Mouse (Mus musculus) thymus, postnatal 10 days (tissue): ENCODE results near the gene Gpbar1.
"Not testable (repeated sequence)": the region's sequence is repeated elsewhere in the genome, so short reads cannot be mapped to it uniquely, and the experiment has no call there.

Experiments used
- DNase-seq, 2 experiments: peaks; one replicate each; pipeline ENCODE4 v3.0.0; 2021; ENCODE audit warnings: low spot score in 2 of 2

The Gpbar1 gene

DNA sequence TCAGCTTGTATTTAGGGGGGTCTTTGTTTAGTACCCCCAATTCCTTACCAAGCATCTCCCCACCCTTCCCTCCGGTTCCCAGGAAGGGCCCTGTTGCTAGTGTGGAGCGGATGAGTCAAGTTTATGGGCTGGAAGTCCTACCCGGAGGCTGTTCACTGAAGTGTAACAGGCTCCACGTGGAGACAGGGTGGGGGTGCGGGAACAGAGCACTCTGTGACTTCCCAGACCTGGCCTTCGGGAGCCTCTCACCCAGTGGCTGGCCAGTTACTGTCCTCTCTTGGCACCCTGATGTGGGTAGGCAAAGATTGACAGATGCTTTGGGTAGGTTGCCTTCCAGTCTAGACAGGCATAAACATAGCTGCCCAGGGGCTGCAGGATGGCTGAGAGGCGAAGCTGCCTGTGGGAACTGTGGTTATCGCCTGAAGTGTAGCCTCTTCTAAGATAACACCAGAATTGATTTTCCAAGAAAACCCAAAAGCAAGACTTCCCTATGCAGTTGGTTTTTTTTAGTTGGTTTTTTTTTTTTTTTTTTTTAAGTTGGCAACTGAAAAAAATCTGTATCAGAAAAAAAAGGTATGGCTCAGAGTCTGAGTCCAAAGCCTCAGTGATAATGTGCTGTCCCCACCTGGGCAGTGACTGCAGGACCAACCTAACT is 340 bp upstream of the Gpbar1 start:
- DNase-seq = no peak

DNA sequence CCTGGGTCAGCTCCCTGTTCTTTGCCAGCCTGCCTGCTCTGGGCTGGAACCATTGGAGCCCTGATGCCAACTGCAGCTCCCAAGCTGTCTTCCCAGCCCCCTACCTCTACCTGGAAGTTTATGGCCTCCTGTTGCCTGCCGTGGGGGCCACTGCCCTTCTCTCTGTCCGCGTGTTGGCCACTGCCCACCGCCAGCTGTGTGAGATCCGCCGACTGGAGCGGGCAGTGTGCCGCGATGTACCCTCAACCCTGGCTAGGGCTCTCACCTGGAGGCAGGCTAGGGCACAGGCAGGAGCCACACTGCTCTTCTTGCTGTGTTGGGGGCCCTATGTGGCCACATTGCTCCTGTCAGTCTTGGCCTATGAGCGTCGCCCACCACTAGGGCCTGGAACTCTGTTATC is 638 bp downstream of the Gpbar1 start:
- no peak for DNase-seq

DNA sequence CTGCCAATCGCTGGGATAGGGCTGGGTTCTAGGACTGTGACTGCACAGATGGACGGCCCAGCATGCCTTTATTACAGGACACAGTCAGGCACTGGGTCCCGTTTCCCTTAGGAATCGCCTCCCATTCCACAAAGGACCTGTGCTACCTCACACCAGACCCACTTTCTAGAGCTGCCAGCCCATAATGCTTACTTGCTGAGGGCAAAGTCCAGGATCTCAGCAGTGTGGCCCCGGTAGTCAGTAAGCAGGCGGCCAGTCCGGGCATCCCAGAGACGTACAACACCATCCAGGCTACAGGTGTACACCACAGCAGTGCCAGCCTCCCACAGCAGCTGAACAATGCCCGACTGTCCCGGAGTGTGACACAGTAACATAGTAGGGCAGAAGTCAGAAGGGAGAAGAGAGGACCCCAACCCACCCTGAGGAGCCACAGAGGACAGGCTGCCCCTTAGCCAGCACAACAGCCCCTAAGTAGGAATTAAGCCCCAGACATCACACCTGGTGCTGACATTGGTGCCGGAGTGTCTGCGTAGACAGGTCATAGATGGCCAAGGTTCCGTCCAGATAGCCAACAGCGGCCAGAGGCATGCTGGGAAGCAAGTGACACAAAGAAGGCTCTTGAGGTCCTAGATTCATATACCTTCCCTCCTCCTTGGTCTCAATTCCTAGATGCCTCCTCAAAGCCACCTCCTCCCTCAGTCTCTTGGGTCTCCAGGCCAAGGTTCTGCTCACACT is 2.4 kb downstream of the Gpbar1 start:
- DNase-seq = no peak

DNA sequence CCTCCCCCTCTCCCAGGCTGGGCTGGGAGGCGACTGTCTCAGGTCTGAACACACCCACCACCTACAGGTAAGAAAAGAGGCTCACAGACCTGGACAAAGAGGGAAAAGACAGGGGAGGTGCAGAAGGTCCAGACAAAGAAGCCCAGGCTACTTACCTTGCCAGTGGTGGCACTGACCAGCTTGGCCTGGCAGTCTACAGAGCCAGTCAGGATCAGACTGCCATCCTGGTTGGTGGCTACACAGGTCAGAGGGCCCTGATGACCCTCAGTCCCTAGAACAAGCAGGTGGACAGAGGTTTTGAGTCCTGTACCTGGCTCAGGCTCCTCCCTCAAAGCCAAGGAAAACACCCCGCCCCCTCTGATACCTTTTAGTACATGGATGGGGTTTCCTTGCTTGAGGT is 3.0 kb downstream of the Gpbar1 start:
- DNase-seq = no peak

DNA sequence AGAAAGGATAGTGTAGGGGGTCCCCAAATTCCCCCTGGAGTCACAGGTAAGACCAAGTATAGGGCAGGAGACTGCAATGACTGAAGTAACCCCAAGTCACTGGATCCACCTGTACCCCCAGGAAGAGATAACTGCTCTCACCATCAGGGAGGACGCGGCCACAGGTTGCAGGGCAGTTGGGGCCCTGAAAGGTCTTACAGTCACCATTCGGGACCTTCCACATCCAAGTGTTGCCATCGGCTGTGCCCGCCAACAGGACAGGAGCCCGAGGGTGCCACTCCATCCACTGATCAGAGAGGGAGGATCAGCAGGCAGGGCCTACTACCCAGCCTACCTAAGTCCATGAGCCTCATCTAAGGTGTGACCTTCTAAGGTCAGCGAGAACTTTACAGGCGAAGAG is 3.5 kb downstream of the Gpbar1 start:
- no peak for DNase-seq

DNA sequence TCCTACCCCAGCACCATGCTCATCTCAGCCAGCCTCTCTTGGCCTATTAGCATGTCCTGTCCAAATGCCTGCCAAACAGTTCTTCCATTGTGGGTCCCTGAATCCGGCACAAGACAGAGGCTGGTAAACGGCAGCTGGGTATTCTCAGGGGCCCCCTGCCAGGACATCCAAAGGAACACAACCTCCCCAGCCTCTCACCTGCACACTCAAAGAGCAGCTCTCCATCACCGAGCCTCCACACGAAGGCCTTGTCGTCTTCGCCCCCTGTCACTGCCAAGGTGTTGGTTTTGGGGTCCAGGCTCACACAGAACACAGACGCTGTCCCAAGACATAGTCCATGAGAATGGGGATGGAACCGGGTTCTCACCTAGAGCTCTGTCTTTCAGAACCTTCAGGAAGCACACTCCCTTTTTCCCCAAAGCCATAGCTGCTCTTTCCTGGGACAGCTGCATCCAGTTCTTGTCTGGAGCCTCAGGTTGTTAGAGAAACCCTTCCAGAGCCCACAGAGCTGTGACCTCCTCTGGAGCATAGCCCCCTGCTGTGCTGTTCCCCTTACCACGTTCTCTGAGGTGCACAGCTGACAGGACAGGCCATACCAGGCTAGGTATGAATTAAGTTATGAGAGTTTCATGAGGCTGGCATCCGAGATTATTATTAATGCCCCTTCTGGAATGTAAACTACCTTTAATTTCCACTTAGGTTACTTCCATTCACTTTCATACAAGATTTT is 4.7 kb downstream of the Gpbar1 start:
- DNase-seq = no peak

DNA sequence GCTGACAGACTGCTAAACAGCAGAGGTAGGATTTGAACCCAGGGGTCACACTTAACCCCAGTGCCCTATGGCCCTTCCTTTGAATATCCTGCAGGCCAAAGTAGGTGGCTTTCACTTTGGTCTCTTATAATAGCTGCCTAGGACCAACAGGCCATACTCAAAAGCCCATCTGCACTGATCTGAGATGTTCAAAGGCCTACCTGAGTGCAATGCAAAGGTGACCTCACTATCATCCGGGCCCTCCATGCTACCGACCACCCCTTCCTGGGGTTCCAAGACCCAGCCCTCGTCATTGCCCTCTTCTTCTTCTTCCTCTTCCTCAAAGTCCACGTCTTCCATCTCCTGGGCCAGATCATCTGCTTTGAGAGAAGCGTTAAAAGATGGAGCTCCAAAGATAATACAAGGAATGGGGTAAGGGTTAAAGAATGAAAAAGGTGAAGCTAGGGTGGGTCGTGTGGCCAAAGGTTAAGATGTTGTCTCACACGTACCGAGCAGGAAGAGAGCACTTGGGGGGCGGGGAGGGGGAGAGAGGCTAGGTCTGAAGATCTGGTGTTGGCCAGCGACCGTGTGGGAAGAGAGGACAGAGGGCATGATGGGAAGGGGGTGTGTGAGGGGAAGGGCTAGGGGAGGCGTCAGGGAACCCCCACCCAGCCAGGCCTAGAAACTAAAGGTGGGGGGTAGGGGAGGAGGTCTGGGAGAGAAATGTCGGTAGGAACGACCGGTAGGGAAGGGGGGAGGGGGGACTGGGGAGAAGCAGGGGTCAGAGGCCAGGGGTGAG is 5.5 kb downstream of the Gpbar1 start:
- peak; percentile 38 to 65 for DNase-seq

DNA sequence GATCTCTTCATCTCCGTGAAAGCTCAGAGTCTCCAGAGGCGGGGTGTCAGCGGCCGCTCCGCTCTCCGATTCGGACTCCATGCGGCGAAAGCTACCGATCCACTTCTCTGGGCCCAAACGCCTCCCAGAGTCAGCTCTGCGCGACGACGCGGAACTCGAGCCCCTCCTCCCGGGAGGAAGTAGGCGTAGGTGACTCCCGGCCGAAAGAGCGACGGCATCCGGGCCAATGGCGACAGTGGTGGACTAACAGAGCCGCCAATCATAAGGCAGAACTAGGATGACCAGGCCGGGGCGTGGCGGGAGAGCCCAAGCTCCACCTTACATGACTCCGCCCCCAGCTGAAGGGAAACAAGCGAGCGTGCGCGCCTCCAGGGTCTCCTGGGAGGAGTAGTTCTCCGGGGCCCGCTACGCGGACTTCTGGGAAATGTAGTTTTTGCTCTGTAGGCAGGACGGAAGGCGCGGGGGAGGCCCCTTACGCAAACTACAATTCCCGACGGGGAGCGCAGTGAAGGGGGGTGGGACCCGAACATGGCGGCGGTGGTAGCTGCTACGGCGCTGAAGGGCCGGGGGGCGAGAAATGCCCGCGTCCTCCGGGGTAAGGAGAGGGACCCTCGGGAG is 6.3 kb downstream of the Gpbar1 start, which contains the start of the genes Aamp and Pnkd:
Aamp (minus strand) TSS at position 196 of the 618 bp plus-strand sequence.
Pnkd (plus strand) TSS at position 388 of the 618 bp plus-strand sequence.
- peak; percentile 99 to 100 for DNase-seq

DNA sequence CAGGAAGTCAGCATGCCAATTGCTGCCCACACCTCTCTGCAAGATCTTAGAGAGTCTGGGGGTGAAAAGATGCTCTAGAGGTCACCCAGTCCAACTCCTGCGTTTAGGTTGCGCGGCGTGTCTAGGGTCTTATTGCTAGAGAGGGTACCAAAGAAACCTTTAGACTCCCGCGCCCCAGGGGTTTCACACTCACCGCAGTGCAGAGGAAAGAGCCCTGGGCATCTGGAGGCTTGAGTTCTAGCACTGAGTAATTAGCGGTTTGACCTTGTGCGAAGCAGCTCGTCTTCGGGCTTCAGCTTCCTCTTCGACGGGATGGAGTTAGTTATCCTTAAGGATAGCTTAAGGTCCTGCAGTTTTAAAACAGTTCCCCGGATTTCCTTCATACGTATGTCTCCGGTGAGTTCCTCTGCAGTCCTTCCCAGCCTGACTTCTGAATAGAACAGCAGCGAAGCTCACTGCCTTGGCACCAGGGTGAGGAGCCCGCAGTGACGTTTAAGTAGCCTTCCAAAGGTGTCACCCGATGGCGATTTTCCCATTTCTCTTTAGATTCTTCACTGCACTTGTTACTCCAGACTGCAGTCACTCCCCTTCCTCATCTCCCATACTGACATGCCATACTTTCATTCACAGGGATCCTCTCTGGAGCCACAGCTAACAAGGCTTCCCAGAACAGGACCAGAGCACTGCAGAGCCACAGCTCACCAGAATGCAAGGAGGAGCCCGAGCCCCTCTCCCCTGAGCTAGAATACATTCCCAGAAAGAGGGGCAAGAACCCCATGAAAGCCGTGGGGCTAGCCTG is 7.1 kb downstream of the Gpbar1 start:
- no peak for DNase-seq

DNA sequence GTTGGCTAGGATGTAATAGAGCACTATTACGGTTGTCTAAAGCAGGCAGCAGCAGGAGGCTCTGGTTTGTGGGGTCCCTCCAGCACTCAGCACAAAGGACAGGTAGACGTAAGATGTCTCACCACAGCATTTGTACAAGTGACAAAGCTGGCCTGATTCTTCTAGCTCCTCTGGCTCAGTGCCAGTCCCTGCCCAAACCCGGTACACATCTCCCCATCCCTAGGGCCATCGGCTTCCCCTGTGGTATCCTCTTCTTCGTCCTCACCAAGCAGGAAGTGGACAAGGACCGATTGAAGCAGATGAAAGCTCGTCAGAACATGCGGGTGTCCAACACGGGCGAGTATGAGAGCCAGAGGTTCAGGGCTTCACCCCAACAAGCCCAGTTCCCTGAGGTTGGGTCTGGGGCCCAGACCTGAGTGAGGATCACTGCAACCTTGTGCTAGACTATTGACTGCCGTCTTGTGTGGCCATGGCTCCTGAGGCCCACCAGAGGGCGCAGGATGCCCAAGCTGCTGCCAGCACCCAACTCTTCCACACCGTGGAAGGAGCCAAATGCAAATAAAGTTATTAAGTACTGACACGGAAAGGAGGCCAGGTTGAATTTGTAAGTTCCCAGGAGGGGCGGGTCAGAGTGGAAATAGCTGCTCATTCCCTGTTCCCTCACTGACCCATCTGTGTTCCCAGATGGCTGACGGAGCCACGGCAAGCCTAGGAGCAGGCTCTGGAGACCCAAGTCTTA is 8.7 kb downstream of the Gpbar1 start:
- DNase-seq = not testable (repeated sequence)

DNA sequence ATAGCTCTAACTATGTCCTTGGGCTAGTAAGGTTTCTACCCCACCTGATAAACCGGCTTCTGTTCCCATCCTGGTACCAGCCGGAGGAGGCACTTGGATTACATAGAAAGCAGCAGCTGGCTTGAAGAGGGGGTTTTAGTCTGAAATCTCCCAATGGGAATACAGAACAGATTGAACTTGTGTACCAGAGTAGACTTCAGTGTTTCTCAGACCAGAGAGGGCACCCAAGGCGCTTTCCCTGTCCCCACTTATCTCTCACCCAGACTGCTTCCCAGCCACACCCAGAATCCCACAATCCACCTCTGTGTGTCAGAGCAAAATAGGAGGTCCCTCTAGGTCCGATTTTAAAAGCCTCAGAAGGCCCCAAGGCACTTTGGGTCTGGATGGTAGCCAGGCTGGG is 10.0 kb downstream of the Gpbar1 start:
- no peak for DNase-seq

DNA sequence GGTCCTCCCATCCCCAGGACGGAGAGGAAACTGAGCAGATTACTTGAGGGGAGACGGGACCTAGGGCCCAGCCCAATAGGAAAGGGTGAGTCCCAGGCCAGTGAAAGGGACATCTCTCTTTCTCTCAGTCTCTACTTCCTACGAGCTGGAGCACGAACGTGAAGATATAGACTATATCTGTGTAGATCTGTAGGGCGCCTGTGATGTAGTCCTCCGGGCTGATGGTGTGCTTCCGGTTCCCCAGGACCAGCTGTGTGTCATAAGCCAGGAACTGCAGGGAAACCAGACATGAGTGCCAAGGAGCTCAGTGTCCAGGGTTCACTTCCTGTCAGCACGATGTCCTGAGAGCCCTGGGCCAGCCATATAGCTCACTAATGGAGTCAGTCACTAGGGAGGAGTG is 10.9 kb downstream of the Gpbar1 start:
- no peak for DNase-seq

DNA sequence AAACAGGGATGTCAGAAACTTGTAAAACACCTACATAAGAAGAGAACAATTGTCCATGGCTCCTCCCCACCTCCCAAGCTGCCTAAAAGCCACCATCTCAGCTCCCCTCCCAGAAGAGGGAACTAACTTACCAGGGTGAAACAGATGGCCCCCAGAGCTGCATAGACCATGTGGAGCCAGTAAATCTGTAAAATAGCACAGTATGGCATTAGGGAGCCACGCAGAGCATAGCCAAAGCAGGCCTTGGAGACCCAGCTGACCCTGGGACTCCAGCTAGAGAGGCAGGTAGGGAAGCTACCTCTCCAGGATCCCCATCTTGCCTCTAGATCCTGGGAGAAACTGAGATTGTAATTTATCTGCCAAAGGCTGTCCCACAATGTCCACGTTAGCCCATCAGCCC is 11.4 kb downstream of the Gpbar1 start:
- DNase-seq = no peak

DNA sequence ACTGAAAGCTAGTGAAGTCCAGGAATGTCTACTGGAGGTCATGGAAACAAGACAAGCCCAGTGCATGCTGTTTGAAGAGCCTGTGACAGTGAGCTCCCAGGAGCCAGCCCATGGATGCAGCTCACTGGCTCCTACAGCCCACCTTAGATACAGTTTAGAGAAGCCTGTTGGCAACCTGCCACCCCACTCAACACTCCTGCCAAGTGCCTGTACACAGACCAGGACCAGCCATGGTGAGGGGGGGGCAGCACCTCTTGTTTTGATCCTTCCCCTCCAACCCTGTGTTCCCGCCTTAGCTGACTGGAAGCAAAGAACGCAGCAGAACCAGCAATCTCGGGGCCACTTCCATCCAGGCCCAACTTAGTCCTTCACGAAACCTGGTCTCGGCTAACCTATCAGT is 11.8 kb downstream of the Gpbar1 start:
- DNase-seq = no peak

DNA sequence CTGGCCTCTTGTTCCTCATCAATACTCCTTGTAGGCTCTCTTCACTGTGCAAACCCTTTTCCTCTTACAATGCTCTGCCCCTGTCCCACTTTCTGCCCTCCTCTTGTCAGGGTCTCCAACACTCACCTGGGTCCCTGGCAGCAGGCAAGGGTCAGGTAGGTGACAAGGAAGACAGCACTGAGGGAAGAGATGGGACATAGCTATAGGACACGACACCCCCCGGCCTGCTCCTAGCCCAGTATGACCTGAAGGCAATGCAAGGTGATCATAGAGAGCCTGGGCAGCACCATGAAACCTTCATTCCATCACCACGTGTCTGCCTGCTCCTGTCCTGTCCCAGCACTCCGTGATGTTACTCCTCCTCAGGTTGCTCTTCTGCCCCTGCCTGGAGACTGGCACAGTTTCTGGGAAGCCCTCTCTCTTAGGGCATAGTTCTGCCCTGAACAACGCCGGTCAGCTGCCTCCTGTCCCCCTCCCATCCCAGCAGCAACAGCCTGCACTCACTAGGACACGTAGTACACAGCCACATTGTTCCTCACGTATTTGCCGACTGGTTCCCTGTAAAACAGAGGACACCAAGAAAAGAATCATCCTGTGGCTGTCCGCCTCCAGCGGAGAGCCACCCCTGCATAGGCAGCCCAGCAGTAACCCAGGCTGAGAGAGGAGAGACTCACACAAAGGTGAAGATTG is 14.1 kb downstream of the Gpbar1 start:
- no peak for DNase-seq

DNA sequence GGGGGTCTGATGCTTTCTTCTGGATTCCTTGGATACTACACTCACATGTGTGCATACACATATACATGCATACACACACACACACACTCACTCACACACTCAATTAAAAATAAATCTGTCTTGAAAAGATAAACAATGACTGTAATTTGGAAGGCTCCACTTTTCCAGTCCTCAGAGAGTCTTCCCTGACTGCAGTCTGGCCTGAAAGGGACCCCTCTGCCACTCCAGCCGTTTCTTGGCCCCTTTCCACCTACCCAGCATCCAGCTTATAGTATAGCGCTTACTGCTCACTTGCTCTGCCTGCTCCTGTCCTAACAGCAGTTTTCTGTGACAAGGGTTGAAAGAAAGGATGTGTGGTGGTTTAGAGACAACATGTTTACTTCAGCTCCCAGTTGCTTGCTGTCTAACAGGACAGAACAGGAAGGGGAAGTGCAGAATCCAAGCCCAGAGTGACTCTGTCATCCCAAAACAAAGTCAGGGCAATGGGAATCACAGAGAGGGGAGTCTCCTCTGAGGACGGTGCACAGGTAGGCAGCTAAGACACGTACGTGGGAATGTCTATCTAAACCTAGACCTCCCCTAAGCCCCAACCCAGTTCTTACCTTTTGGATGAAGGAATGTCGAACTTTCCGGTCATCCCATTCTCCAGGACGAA is 15.1 kb downstream of the Gpbar1 start:
- no peak for DNase-seq

DNA sequence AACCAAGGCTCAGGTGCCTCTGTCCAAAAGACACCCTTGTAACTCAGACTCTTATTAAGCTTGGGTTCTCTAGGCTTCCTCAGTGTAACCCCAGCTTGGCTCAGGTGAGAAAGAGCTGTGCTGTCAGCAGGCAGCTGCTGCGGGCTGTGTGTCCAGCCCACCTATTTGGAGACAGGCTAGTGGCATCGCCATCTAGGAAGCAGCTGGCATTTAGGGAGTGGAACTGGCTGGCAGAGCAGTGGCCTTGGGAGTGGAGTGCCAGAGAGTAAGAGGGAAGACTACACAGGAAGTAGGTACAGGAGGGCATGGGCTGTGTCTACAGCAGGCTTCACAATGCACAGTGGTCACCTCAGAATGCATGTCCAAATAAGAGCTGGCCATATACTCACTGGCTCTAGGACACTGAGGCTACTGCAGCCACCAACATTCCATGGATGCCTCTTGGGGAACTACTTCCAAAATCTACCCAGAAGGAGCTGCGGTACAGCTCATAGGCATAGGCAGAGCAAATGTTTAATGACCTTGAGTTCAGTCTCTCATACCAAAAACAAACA is 15.8 kb downstream of the Gpbar1 start:
- DNase-seq = no peak

DNA sequence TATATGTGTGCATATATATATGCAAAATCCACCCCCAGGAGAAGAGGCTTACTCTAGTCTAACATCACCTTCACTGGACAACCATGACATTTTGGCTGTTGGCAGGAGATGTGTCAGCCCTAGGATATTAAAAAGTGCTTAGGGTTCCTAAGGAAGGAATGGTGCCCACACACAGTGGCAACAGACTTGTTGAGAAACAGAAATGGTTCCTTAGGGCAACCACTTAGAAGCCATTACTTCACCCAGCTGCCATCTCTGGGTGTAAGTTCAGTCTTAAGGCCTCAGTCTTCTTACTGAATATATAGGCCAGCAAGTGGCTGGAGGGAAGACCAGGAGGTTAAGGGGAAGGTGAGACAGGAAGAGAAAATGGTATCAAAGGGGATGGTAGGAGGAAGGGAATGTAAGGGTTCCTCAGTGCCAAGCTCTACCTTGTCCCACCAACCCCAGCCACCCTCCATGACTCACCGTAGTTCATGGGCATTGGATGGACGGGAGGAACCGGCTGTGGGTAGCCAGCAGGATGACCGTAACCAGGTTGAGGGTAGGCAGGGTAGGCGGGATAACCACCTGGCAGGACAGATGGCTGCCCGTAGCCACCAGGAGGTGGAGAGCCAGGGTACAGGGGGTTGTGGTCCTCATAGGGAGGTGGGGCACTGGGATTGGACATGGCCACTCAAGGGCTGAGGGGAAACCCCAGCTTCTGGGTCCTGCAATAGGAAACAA is 16.5 kb downstream of the Gpbar1 start:
- DNase-seq = no peak
